Mouse (Mus musculus) forelimb bud, embryonic 11.5 days (tissue): Measurements from ENCODE around the gene Acsm3.

ENCODE experiments used
- DNase-seq: peaks from one replicate; pipeline ENCODE4 v3.0.0-alpha.2; 2012; ENCODE audit warnings: low read depth, low spot score

The Acsm3 gene

DNA sequence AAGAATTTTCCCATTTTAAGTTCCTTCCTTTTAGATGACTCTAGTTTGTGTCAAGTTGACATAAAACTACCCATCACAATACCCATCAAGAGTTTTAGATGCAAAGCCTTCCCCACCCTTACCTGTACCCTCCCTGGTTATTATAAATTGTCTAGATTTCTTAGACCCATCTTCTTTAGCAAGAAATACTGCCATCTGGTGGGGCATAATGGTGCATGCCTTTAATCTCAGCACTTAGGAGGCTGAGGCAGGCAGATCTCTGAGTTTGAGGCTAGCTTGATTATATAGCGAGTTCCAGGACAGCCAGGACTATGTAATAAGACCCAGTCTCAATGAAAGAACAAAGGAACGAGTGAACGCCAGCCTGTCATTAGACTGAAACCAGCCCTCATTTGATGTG is 39.8 kb downstream of the Acsm3 start:
- DNase-seq = no peak

DNA sequence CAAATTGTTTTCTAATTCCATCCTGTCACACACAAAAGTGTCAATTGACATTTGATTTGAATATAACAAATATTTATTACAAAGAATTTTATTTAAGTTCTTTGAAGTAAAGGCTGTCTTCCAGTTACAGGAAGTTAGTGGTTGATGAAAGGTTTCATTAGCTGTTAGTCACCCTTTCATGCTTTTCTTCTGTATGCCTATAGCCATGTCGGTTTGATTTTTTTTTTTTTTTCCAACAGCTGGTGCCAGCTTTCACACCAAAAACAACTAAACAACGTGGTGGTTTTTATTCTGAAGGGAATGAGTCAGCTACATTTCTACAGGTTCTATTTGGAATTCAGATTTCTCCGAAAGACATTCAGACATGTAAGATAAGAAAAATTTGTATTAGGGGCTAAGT is 40.3 kb downstream of the Acsm3 start:
- DNase-seq = no peak

DNA sequence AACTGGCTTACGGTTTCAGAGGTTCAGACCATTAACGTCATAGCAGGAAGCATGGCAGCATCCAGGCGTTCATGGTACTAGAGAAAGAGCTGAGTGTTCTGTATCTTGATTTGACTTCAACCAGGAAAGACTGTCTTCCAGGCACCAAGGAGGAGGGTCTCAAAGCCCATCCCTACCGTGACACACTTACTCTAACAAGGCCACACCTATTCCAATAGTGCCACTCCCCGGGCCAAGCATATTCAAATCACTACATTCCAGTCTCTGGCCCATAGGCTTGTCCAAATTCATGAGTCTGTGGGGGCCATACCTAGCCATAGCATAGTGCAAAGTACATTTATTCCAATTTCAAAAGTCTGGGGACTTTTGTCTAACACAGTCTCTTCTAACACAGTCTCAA is 46.7 kb downstream of the Acsm3 start:
- DNase-seq = no peak

DNA sequence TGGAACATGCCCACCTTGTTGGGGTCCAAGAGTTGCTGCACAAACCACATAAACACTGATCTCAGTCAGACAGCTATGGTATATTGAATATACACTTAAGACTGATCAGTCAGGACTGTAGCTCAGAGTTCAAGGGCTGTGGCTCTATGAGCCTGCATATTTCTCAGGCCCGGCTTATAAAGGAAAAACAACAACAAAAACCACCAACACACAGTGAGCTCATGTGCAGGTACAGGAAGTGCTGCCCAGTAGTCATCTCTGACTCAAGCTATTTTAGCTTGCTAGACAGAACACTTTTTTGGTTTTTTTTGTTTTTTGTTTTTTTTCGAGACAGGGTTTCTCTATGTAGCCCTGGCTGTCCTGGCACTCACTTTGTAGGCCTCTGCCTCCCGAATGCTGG is 48.0 kb downstream of the Acsm3 start:
- no peak for DNase-seq

DNA sequence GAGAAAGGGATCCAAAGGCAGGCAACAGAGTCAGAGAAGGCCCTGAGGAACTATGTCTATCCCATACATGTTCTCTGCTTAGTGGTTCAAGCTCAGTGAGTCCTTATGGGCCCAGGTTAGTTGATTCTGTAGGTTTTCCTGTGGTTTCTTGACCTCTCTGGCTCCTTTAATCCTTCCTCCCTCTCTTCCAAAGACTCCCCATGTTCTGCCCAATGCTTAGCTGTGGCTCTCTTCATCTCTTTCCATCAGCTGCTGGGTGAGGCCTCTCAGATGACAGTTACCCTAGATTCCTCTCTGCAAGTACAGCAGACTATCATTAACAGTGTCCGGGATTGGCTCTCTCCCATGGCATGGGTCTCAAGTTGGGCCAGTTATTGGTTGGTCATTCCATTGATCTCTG is 74.6 kb downstream of the Acsm3 start:
- DNase-seq = no peak

DNA sequence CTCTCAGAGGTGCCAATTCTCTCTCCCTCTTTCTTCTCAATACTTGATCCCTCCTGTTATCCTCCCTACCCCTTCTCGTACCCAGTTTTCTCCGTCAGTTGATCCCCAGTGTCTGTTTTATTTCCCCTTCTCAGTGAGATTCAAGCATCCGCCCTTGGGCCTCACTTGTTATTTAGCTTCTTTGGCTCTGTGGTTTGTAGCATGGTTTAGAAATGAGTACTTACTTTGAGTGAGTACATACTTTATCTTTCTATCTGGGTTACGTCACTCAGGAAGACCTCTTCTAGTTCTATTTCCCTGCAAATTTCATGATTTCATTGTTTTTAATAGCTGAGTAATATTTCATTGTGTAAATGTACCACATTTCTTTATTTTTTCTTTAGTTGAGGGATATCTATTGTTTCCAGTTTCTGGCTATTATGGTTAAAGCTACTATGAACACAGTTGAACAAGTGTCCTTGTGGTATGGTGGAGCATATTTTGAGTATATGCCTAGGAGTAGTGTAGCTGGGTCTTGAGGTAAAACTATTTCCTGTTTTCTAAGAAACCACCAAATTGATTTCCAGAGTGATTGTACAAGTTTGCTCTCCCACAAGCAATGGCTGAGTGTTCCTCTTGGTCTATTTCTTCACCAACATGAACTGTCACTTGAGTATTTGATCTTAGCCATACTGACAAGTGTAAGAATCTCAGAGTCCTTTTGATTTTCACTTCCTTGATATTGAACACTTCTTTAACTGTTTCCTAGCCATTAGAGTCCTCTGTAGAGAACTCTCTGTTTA is 75.5 kb downstream of the Acsm3 start:
- no peak for DNase-seq
